Mouse (Mus musculus): ENCODE measurements around the gene Draxin. TPM values are rescaled to one million over a fixed set of nuclear protein-coding genes. Genes with fewer than 3 reads are reported as not detected.

Draxin gene
- polyA plus RNA-seq, 1 experiment from 2014 or later: 3.8 TPM

DNA sequence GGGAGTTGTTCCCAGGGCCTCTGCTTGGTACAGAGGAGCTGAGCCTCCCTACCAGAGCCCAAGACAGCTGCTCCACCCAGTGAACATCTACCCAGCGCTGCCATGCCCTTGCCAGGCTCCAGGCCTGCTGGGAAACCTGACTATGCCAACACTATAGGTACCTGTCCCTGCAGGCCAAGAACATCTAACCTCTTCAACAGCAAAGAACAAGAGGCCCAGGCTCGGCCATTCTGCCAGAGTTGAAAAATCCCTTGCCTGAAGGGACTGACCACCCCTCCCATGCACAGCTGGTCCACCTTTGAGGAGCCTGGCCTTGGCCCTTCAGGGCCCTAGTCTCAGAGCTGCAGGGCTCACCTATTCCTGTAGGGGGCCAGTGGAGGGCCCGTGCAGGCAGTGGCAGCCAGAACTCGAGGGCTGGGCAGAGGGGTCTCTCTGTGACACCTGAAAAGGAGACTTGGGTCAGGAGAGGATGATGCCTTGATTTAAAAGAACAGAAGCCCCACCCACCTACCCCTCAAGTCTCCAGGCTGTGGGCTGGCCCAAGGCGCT is 72.8 kb downstream of the Draxin start:
- no peak overlapping the region for H3K4me2 ChIP-seq (ENCODE audit: low read depth, low read length, severe bottlenecking)
- no peaks in the 10 kb centered on the region for H3K9me3 ChIP-seq (ENCODE audit: control insufficient read depth, low read length)
- no peaks in the 10 kb centered on the region for H3K4me1 ChIP-seq (replicated peaks; ENCODE audit: control insufficient read depth, insufficient read depth, low read length)
- H3K27me3 ChIP-seq (ENCODE audit: control insufficient read depth, insufficient read depth, low read length): no peaks in the 10 kb centered on the region
- DNase-seq (ENCODE audit: low spot score) (no peak), ATAC-seq (replicated peaks; ENCODE audit: low FRiP score) (no peak)
- H3K36me3 ChIP-seq (ENCODE audit: control insufficient read depth, insufficient read depth, low read length): peaks cover 6% of the 10 kb centered on the region; the same call in 1 of the 2 replicates
- H3K27ac ChIP-seq (ENCODE audit: low read depth, low read length): no peak overlapping the region
- no peak overlapping the region for H3K4me3 ChIP-seq (ENCODE audit: low read depth, low read length)
- 67% methylated on average over 5 of the region's 5 CpGs for WGBS
- H3K9ac ChIP-seq (ENCODE audit: low read length): no peak overlapping the region

DNA sequence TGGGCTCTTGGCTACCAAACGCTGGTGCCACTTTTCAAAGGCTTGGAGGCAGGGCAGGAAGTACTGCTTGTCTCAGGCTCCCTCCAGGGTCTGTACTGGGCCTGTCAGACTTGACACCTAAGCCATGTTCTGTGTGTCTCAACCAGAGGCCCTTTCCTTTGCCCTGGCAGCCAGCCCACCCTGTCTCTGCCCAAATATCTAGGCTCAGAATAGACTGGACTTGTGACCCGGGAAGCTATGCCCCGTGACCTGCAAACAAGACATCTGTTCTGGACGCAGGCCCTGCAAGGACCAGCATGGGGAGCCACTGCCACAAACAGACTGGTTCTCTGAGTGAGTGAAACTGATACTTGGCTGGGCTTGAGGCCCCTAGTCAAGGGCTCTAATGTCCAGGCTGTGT is 73.7 kb downstream of the Draxin start:
- no peak overlapping the region for H3K27ac ChIP-seq (ENCODE audit: low read depth, low read length)
- no peak overlapping the region for H3K4me3 ChIP-seq (ENCODE audit: low read depth, low read length)
- no peak overlapping the region for H3K4me2 ChIP-seq (ENCODE audit: low read depth, low read length, severe bottlenecking)
- H3K27me3 ChIP-seq (ENCODE audit: control insufficient read depth, insufficient read depth, low read length): no peaks in the 10 kb centered on the region
- H3K9me3 ChIP-seq (ENCODE audit: control insufficient read depth, low read length): no peaks in the 10 kb centered on the region
- DNase-seq (ENCODE audit: low spot score) (no peak), ATAC-seq (replicated peaks; ENCODE audit: low FRiP score) (no peak)
- no peaks in the 10 kb centered on the region for H3K4me1 ChIP-seq (replicated peaks; ENCODE audit: control insufficient read depth, insufficient read depth, low read length)
- H3K9ac ChIP-seq (ENCODE audit: low read length): no peak overlapping the region
- 81% methylated on average over 4 of the region's 4 CpGs for WGBS
- peaks cover 6% of the 10 kb centered on the region; the same call in 1 of the 2 replicates for H3K36me3 ChIP-seq (ENCODE audit: control insufficient read depth, insufficient read depth, low read length)

GRCm38 (mm10) chr4:148056246-148056645 is 74.3 kb downstream of the Draxin start:
- H3K9me3 ChIP-seq (ENCODE audit: control insufficient read depth, low read length): no peaks in the 10 kb centered on the region
- DNase-seq (ENCODE audit: low spot score) (no peak), ATAC-seq (replicated peaks; ENCODE audit: low FRiP score) (no peak)
- no peak overlapping the region for H3K4me2 ChIP-seq (ENCODE audit: low read depth, low read length, severe bottlenecking)
- no peak overlapping the region for H3K4me3 ChIP-seq (ENCODE audit: low read depth, low read length)
- peaks cover 6% of the 10 kb centered on the region; the same call in 1 of the 2 replicates for H3K36me3 ChIP-seq (ENCODE audit: control insufficient read depth, insufficient read depth, low read length)
- 92% methylated on average over 7 of the region's 7 CpGs for WGBS
- no peak overlapping the region for H3K9ac ChIP-seq (ENCODE audit: low read length)
- no peaks in the 10 kb centered on the region for H3K4me1 ChIP-seq (replicated peaks; ENCODE audit: control insufficient read depth, insufficient read depth, low read length)
- no peak overlapping the region for H3K27ac ChIP-seq (ENCODE audit: low read depth, low read length)
- no peaks in the 10 kb centered on the region for H3K27me3 ChIP-seq (ENCODE audit: control insufficient read depth, insufficient read depth, low read length)

DNA sequence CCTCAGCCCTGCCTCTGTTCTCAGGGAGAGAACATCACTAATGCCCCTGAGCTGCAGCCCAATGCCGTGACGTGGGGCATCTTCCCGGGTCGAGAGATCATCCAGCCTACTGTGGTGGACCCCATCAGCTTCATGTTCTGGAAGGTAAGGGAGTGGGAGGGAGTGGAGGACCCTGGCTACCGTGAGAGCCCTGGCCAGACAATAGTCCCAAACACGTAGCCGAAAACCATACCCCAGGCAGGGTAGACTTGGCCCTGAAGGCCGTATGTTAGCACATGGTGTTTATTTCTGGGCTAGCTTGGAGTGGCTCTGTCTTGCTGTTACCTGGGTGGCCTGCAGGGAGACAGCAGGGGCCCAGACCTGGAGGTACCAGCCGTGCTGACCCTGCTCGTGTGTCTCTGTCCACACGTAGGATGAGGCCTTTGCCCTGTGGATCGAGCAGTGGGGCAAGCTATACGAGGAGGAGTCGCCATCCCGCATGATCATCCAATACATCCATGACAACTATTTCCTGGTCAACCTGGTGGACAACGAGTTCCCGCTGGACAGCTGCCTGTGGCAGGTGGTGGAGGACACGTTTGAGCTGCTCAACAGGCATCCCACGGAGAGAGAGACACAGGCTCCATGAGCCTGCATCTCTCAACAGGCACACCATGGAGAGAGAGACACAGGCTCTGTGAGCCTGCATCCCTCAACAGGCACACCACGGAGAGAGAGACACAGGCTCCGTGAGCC is 75.4 kb downstream of the Draxin start:
- DNase-seq (ENCODE audit: low spot score) (peak; percentile 52), ATAC-seq (replicated peaks; ENCODE audit: low FRiP score) (no peak)
- no peaks in the 10 kb centered on the region for H3K4me1 ChIP-seq (replicated peaks; ENCODE audit: control insufficient read depth, insufficient read depth, low read length)
- H3K36me3 ChIP-seq (ENCODE audit: control insufficient read depth, insufficient read depth, low read length): peaks cover 6% of the 10 kb centered on the region; the same call in 1 of the 2 replicates
- no peaks in the 10 kb centered on the region for H3K9me3 ChIP-seq (ENCODE audit: control insufficient read depth, low read length)
- 89% methylated on average over 21 of the region's 21 CpGs for WGBS
- no peak overlapping the region for H3K4me3 ChIP-seq (ENCODE audit: low read depth, low read length)
- H3K9ac ChIP-seq (ENCODE audit: low read length): no peak overlapping the region
- H3K27me3 ChIP-seq (ENCODE audit: control insufficient read depth, insufficient read depth, low read length): no peaks in the 10 kb centered on the region
- H3K27ac ChIP-seq (ENCODE audit: low read depth, low read length): no peak overlapping the region
- no peak overlapping the region for H3K4me2 ChIP-seq (ENCODE audit: low read depth, low read length, severe bottlenecking)

DNA sequence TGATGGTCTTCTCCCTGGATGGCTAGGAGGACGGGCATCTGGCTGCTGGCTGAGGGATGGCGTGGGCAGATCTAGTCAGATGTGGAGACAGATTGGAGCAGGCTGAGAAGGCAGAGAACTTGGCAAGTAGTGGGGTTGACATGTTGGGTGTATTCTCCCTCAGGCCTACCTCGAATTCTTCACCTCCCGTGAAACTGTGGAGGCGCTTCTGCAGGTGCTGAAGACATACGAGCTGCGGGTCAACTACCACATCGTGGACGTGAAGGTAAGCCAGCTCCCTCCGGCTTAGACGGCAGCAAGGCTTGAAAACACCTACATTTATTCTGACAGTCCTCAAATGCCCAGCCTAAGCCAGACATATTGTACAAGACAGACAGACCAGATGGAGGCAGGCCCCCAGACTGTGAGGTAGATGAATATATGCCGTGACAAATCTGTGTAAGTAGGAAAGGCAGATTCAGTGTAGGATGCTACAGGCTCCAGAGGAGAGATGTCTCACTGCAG is 77.0 kb downstream of the Draxin start:
- DNase-seq (ENCODE audit: low spot score): no peak
- H3K27ac ChIP-seq (ENCODE audit: low read depth, low read length): no peak overlapping the region
- no peak overlapping the region for H3K4me3 ChIP-seq (ENCODE audit: low read depth, low read length)
- H3K27me3 ChIP-seq (ENCODE audit: control insufficient read depth, insufficient read depth, low read length): no peaks in the 10 kb centered on the region
- no peaks in the 10 kb centered on the region for H3K4me1 ChIP-seq (replicated peaks; ENCODE audit: control insufficient read depth, insufficient read depth, low read length)
- no peak for ATAC-seq (replicated peaks; ENCODE audit: low FRiP score)
- H3K9ac ChIP-seq (ENCODE audit: low read length): no peak overlapping the region
- H3K9me3 ChIP-seq (ENCODE audit: control insufficient read depth, low read length): no peaks in the 10 kb centered on the region
- H3K4me2 ChIP-seq (ENCODE audit: low read depth, low read length, severe bottlenecking): no peak overlapping the region
- WGBS: 94% methylated on average over 12 of the region's 12 CpGs
- H3K36me3 ChIP-seq (ENCODE audit: control insufficient read depth, insufficient read depth, low read length): peaks cover 6% of the 10 kb centered on the region; the same call in 1 of the 2 replicates

DNA sequence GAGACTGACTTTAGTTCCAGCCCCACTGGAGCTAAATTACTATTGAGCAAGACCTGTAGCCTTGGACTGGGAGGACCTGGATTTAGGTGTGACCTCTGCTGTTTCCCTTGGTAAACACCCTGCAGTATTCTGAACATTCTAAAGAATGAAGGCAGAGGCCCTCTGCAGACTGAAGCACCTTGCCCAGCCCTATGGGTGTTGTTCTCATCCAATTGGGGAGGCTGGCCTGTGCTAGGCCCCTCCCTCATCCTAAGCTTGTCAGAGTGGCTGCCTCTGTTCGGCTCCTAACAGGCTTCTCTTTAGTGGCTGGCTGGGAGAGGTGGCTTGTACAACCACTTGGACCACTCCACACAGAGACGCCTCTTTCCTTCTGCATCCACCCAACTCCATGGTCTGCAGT is 77.5 kb downstream of the Draxin start:
- Histone ChIP-seq H3K9ac (ENCODE audit: low read length) (no peak overlapping the region), H3K4me2 (ENCODE audit: low read depth, low read length, severe bottlenecking) (no peak overlapping the region), H3K27me3 (ENCODE audit: control insufficient read depth, insufficient read depth, low read length) (no peaks in the 10 kb centered on the region), H3K9me3 (ENCODE audit: control insufficient read depth, low read length) (no peaks in the 10 kb centered on the region), H3K4me1 (replicated peaks; ENCODE audit: control insufficient read depth, insufficient read depth, low read length) (no peaks in the 10 kb centered on the region), H3K27ac (ENCODE audit: low read depth, low read length) (no peak overlapping the region), H3K4me3 (ENCODE audit: low read depth, low read length) (no peak overlapping the region), H3K36me3 (ENCODE audit: control insufficient read depth, insufficient read depth, low read length) (peaks cover 6% of the 10 kb centered on the region; the same call in 1 of the 2 replicates)
- no peak; the same call in 1 of the 2 replicates for ATAC-seq (replicated peaks; ENCODE audit: low FRiP score)
- no peak for DNase-seq (ENCODE audit: low spot score)
- WGBS: 74% methylated on average over 2 of the region's 2 CpGs

DNA sequence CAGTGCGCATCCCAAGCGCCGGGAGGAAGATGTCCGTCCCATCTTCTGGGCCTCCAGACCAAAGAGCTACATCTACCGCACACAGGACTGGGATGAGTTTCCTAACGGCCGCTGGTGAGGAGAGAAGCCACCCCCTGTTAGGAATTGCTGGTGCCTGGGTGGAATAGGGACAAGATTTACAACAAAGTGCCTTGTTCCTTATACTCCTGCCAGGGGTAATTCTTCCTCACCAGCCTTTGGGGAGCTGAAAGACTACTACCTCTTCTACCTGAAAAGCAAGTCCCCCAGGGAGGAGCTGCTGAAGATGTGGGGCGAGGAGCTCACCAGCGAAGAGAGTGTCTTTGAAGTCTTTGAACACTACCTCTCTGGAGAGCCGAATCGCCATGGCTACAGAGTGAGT is 78.6 kb downstream of the Draxin start:
- Histone ChIP-seq H3K27me3 (ENCODE audit: control insufficient read depth, insufficient read depth, low read length) (no peaks in the 10 kb centered on the region), H3K9me3 (ENCODE audit: control insufficient read depth, low read length) (no peaks in the 10 kb centered on the region), H3K9ac (ENCODE audit: low read length) (no peak overlapping the region), H3K4me2 (ENCODE audit: low read depth, low read length, severe bottlenecking) (no peak overlapping the region), H3K36me3 (ENCODE audit: control insufficient read depth, insufficient read depth, low read length) (peaks cover 6% of the 10 kb centered on the region; the same call in 1 of the 2 replicates), H3K27ac (ENCODE audit: low read depth, low read length) (no peak overlapping the region), H3K4me1 (replicated peaks; ENCODE audit: control insufficient read depth, insufficient read depth, low read length) (no peaks in the 10 kb centered on the region), H3K4me3 (ENCODE audit: low read depth, low read length) (no peak overlapping the region)
- ATAC-seq (replicated peaks; ENCODE audit: low FRiP score): no peak
- WGBS: 89% methylated on average over 11 of the region's 11 CpGs
- no peak for DNase-seq (ENCODE audit: low spot score)

- H3K4me3 ChIP-seq (ENCODE audit: low read depth, low read length): no peak overlapping the region
- WGBS: 94% methylated on average over 13 of the region's 13 CpGs
- H3K27ac ChIP-seq (ENCODE audit: low read depth, low read length): no peak overlapping the region
- no peak overlapping the region for H3K4me2 ChIP-seq (ENCODE audit: low read depth, low read length, severe bottlenecking)
- H3K9ac ChIP-seq (ENCODE audit: low read length): no peak overlapping the region
- H3K27me3 ChIP-seq (ENCODE audit: control insufficient read depth, insufficient read depth, low read length): no peaks in the 10 kb centered on the region
- H3K9me3 ChIP-seq (ENCODE audit: control insufficient read depth, low read length): no peaks in the 10 kb centered on the region
- H3K4me1 ChIP-seq (replicated peaks; ENCODE audit: control insufficient read depth, insufficient read depth, low read length): no peaks in the 10 kb centered on the region
- DNase-seq (ENCODE audit: low spot score) (no peak), ATAC-seq (replicated peaks; ENCODE audit: low FRiP score) (no peak; the same call in 1 of the 2 replicates)
- peaks cover 6% of the 10 kb centered on the region; the same call in 1 of the 2 replicates for H3K36me3 ChIP-seq (ENCODE audit: control insufficient read depth, insufficient read depth, low read length)
These were observed 79.3 kb downstream of the Draxin start for GRCm38 (mm10) chr4:148051046-148051776.

Measured in forebrain, embryonic 11.5 days (tissue).